Mouse (Mus musculus): Measurements from ENCODE around the gene Nploc4. TPM values are rescaled to one million over a fixed set of nuclear protein-coding genes. Genes with fewer than 3 reads are reported as not detected.

The Nploc4 gene
- total and polyA plus RNA-seq, 2 experiments, result 24.6 to 58.9 TPM

DNA sequence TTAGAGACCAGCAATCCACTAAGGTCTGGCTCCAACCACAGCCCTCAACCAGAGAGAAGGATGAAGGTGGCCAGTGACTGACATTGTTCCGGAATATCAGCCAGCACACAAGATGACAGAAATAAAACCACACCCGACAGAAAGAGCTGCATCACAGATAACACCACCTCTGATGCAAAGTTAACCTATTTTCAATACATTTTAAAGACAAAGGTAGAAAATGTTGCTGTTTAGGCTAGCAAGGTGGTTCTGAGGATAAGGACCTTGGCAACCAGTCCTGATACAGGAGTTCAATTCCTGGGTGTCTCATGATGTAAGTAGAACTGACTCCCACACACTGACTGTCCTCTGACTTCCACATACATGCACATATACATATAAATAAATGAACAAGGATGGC lies 38.2 kb downstream of the Nploc4 start:
- Histone ChIP-seq H3K27ac (replicated peaks; ENCODE audit: insufficient read depth, low read depth, low read length) (no peak overlapping the region), H3K36me3 (ENCODE audit: control insufficient read depth, insufficient read depth, low read length) (peaks cover 60% of the 10 kb centered on the region), H3K27me3 (ENCODE audit: control insufficient read depth, insufficient read depth, low read length) (no peaks in the 10 kb centered on the region), H3K4me1 (ENCODE audit: control insufficient read depth, insufficient read depth, low read length) (no peaks in the 10 kb centered on the region), H3K4me3 (ENCODE audit: insufficient read depth, low read depth, low read length) (no peak overlapping the region), H3K79me2 (ENCODE audit: control insufficient read depth, insufficient read depth, low read length) (no peaks in the 10 kb centered on the region; the same call in 1 of the 2 replicates), H3K9ac (ENCODE audit: low read depth, low read length) (no peak overlapping the region)
- TF ChIP-seq CTCF (IDR thresholded peaks at IDR 0.05; ENCODE audit: low read depth, low read length) (no peak), POLR2A (IDR thresholded peaks at IDR 0.05; ENCODE audit: extremely low read depth, insufficient read depth, low read length) (no peak)
- no peak for DNase-seq (ENCODE audit: extremely low read depth, low read depth, low spot score)
- WGBS, result 100% methylated on average over 2 of the region's 2 CpGs

DNA sequence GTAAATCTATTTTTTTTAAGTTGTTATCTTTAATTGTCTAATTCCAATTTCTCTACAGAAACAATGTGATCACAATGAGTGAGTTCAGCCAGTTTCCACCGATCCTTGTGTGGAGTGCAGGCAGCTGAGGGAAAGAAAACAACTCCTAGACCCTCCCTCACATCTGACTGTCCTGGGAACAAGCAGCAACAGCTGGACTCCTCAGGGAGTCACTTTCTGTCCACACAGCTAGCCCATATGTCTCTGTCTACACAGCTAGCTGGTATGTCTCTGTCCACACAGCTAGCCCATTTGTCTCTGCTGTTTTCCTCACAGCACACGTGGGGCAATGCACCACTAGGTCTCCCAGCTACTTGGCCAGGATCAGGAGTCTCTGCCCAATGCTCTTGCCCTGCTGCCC lies 39.9 kb downstream of the Nploc4 start:
- Histone ChIP-seq H3K4me3 (ENCODE audit: insufficient read depth, low read depth, low read length) (no peak overlapping the region), H3K27me3 (ENCODE audit: control insufficient read depth, insufficient read depth, low read length) (no peaks in the 10 kb centered on the region), H3K9ac (ENCODE audit: low read depth, low read length) (no peak overlapping the region), H3K36me3 (ENCODE audit: control insufficient read depth, insufficient read depth, low read length) (peaks cover 53% of the 10 kb centered on the region), H3K27ac (replicated peaks; ENCODE audit: insufficient read depth, low read depth, low read length) (no peak overlapping the region), H3K79me2 (ENCODE audit: control insufficient read depth, insufficient read depth, low read length) (peaks cover 2% of the 10 kb centered on the region; the same call in 1 of the 2 replicates), H3K4me1 (ENCODE audit: control insufficient read depth, insufficient read depth, low read length) (no peaks in the 10 kb centered on the region)
- TF ChIP-seq POLR2A (IDR thresholded peaks at IDR 0.05; ENCODE audit: extremely low read depth, insufficient read depth, low read length) (no peak), CTCF (IDR thresholded peaks at IDR 0.05; ENCODE audit: low read depth, low read length) (no peak)
- no peak for DNase-seq (ENCODE audit: extremely low read depth, low read depth, low spot score)
- 80% methylated on average over 2 of the region's 2 CpGs for WGBS

DNA sequence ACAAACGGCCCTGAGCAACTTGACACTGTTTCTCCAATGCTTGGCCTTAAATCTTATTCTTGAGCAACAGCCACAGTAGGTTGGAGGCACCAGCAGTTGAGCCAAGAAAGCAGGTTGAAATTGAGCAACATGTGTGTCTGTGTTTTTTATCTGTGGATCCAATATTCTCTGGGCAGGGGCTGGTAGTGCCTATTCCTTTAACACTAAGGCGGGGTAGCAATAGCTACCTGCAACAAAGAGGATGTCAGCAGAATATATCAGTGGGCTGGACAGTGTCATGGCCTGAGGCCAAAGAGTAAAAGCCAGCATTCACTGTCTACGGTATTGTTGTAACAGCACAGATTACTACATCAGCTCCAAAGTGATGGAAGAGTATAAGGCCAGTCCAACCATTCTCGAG lies 41.8 kb downstream of the Nploc4 start:
- TF ChIP-seq POLR2A (IDR thresholded peaks at IDR 0.05; ENCODE audit: extremely low read depth, insufficient read depth, low read length) (no peak), CTCF (IDR thresholded peaks at IDR 0.05; ENCODE audit: low read depth, low read length) (no peak)
- DNase-seq (ENCODE audit: extremely low read depth, low read depth, low spot score), result peak; percentile 77
- peaks cover 2% of the 10 kb centered on the region; the same call in 1 of the 2 replicates for H3K79me2 ChIP-seq (ENCODE audit: control insufficient read depth, insufficient read depth, low read length)
- H3K27me3 ChIP-seq (ENCODE audit: control insufficient read depth, insufficient read depth, low read length), result no peaks in the 10 kb centered on the region
- H3K36me3 ChIP-seq (ENCODE audit: control insufficient read depth, insufficient read depth, low read length), result peaks cover 40% of the 10 kb centered on the region
- H3K4me1 ChIP-seq (ENCODE audit: control insufficient read depth, insufficient read depth, low read length), result no peaks in the 10 kb centered on the region
- H3K4me3 ChIP-seq (ENCODE audit: insufficient read depth, low read depth, low read length), result no peak overlapping the region
- WGBS, result 18% methylated on average over 4 of the region's 4 CpGs
- no peak overlapping the region for H3K27ac ChIP-seq (replicated peaks; ENCODE audit: insufficient read depth, low read depth, low read length)
- H3K9ac ChIP-seq (ENCODE audit: low read depth, low read length), result no peak overlapping the region

DNA sequence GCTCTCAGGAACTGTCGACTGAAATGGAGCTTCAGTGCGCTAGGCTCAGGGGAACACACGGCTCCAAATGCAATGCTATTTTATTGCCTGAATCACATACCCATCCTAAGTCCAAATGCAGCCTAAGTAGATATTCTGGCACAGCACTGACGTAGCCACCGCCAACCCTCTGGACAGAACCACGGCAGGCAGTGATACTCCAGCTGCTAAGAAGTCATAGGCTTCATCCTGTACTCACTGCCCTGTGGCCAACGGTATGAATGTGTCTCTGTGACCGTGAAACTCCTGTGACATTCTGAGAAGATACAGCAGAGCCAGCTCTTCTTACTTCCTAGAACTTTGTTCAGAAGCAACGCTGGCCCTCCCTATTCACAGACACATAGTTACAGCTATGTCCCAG lies 48.9 kb downstream of the Nploc4 start:
- TF ChIP-seq CTCF (IDR thresholded peaks at IDR 0.05; ENCODE audit: low read depth, low read length) (no peak), POLR2A (IDR thresholded peaks at IDR 0.05; ENCODE audit: extremely low read depth, insufficient read depth, low read length) (no peak)

DNA sequence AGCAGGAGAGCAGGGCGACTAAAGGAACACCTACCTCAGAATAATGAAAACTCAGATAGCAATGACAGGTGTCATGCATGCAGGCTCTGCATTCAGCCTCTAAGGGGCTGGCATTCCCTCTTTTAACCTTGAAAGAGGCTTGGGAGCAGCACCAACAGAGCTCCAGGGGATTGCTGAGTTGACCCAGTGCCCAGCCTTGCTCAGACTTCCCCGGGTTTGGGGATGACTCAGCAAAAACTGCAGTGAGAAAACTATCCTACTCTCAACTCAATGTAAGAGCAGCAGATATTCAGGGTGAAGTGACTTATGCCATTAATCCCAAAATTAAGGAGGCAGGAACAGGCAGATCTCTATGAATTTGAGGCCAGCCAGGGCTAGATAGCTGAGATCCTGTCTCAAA lies 50.4 kb downstream of the Nploc4 start:
- Histone ChIP-seq H3K36me3 (ENCODE audit: control insufficient read depth, insufficient read depth, low read length) (peaks cover 53% of the 10 kb centered on the region), H3K27me3 (ENCODE audit: control insufficient read depth, insufficient read depth, low read length) (no peaks in the 10 kb centered on the region), H3K9ac (ENCODE audit: low read depth, low read length) (no peak overlapping the region), H3K79me2 (ENCODE audit: control insufficient read depth, insufficient read depth, low read length) (no peaks in the 10 kb centered on the region), H3K4me1 (ENCODE audit: control insufficient read depth, insufficient read depth, low read length) (no peaks in the 10 kb centered on the region), H3K27ac (replicated peaks; ENCODE audit: insufficient read depth, low read depth, low read length) (no peak overlapping the region), H3K4me3 (ENCODE audit: insufficient read depth, low read depth, low read length) (no peak overlapping the region)
- TF ChIP-seq POLR2A (IDR thresholded peaks at IDR 0.05; ENCODE audit: extremely low read depth, insufficient read depth, low read length) (no peak), CTCF (IDR thresholded peaks at IDR 0.05; ENCODE audit: low read depth, low read length) (no peak)
- no peak for DNase-seq (ENCODE audit: extremely low read depth, low read depth, low spot score)
- WGBS, result 47% methylated on average over 2 of the region's 2 CpGs

More for the DNA sequence above, 48.9 kb downstream of the Nploc4 start:
- no peak overlapping the region for H3K27ac ChIP-seq (replicated peaks; ENCODE audit: insufficient read depth, low read depth, low read length)
- WGBS, result 92% methylated on average over 9 of the region's 9 CpGs
- DNase-seq (ENCODE audit: extremely low read depth, low read depth, low spot score), result no peak
- H3K36me3 ChIP-seq (ENCODE audit: control insufficient read depth, insufficient read depth, low read length), result peaks cover 46% of the 10 kb centered on the region
- peaks cover 2% of the 10 kb centered on the region; the same call in 1 of the 2 replicates for H3K79me2 ChIP-seq (ENCODE audit: control insufficient read depth, insufficient read depth, low read length)
- no peaks in the 10 kb centered on the region for H3K27me3 ChIP-seq (ENCODE audit: control insufficient read depth, insufficient read depth, low read length)
- no peak overlapping the region for H3K9ac ChIP-seq (ENCODE audit: low read depth, low read length)
- H3K4me1 ChIP-seq (ENCODE audit: control insufficient read depth, insufficient read depth, low read length), result no peaks in the 10 kb centered on the region
- no peak overlapping the region for H3K4me3 ChIP-seq (ENCODE audit: insufficient read depth, low read depth, low read length)

DNA sequence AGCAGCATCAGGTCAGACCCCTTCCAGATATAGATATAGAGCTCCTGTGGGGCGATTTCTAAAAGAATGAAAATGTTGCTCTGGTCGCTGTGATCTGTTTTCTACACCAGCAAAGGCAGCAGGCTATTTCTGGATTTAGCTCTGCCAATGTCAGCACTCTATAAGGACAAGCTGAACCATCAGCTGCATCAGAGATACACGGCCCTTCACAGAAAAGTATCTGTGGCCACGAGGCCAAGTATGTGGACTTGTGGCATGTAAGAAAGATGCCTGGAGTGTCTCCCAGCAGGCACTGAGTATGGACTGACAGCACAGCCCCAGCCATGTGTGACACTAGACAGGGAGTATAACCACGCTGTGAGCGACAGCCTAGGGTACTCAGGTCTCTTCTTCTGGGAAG lies 50.9 kb downstream of the Nploc4 start:
- no peak for TF ChIP-seq POLR2A (IDR thresholded peaks at IDR 0.05; ENCODE audit: extremely low read depth, insufficient read depth, low read length)
- TF ChIP-seq CTCF (IDR thresholded peaks at IDR 0.05; ENCODE audit: low read depth, low read length), result no peak
- H3K9ac ChIP-seq (ENCODE audit: low read depth, low read length), result no peak overlapping the region
- no peak overlapping the region for H3K27ac ChIP-seq (replicated peaks; ENCODE audit: insufficient read depth, low read depth, low read length)
- no peaks in the 10 kb centered on the region for H3K27me3 ChIP-seq (ENCODE audit: control insufficient read depth, insufficient read depth, low read length)
- H3K4me1 ChIP-seq (ENCODE audit: control insufficient read depth, insufficient read depth, low read length), result no peaks in the 10 kb centered on the region
- H3K36me3 ChIP-seq (ENCODE audit: control insufficient read depth, insufficient read depth, low read length), result peaks cover 57% of the 10 kb centered on the region
- 88% methylated on average over 6 of the region's 6 CpGs for WGBS
- H3K4me3 ChIP-seq (ENCODE audit: insufficient read depth, low read depth, low read length), result no peak overlapping the region
- no peak for DNase-seq (ENCODE audit: extremely low read depth, low read depth, low spot score)
- no peaks in the 10 kb centered on the region for H3K79me2 ChIP-seq (ENCODE audit: control insufficient read depth, insufficient read depth, low read length)
